Mouse (Mus musculus): Measurements from ENCODE around the gene Mtr. TPM values are rescaled to one million over a fixed set of nuclear protein-coding genes. Genes with fewer than 3 reads are reported as not detected.

Gene Mtr
- polyA plus RNA-seq, 1 experiment from 2014 or later, result 8.8 TPM

DNA sequence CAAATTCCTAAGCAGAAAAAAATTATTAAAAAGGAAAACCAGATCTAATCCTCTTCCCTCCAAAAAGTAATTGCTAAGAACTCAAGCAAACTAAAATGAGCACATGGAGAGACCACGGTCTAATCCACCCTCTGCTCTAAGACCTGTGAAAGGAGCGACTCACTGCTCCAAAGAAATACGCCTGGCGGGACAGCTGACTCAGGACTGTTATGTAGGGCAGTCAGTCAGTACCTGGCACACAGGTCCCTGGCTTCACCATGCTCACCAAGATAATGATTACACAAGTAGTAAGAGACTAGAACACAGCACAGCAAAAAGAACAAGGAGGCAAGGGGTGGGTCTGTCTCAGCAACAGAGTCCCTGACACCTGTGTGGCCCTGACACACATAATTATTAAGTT lies 29.7 kb downstream of the Mtr start:
- H3K36me3 ChIP-seq, result peaks cover 9% of the 10 kb centered on the region; the same call in 1 of the 2 replicates
- no peaks in the 10 kb centered on the region for H3K27me3 ChIP-seq (replicated peaks)
- no peak overlapping the region for H3K4me2 ChIP-seq (replicated peaks)
- H3K4me3 ChIP-seq (replicated peaks), result no peak overlapping the region
- 83% methylated on average over 4 of the region's 4 CpGs for WGBS
- ATAC-seq, result no peak
- H3K9me3 ChIP-seq, result no peaks in the 10 kb centered on the region
- no peak overlapping the region for H3K9ac ChIP-seq
- no peak overlapping the region for H3K27ac ChIP-seq
- no peaks in the 10 kb centered on the region for H3K4me1 ChIP-seq (replicated peaks)

GRCm38 (mm10) chr13:12227606-12228005 lies 30.3 kb downstream of the Mtr start:
- H3K4me2 ChIP-seq (replicated peaks), result no peak overlapping the region
- H3K27ac ChIP-seq, result no peak overlapping the region
- 68% methylated on average over 5 of the region's 5 CpGs for WGBS
- no peaks in the 10 kb centered on the region for H3K27me3 ChIP-seq (replicated peaks)
- no peak overlapping the region for H3K4me3 ChIP-seq (replicated peaks)
- H3K9me3 ChIP-seq, result no peaks in the 10 kb centered on the region
- no peak overlapping the region for H3K9ac ChIP-seq
- no peak for ATAC-seq
- H3K4me1 ChIP-seq (replicated peaks), result no peaks in the 10 kb centered on the region
- H3K36me3 ChIP-seq, result peaks cover 9% of the 10 kb centered on the region; the same call in 1 of the 2 replicates

DNA sequence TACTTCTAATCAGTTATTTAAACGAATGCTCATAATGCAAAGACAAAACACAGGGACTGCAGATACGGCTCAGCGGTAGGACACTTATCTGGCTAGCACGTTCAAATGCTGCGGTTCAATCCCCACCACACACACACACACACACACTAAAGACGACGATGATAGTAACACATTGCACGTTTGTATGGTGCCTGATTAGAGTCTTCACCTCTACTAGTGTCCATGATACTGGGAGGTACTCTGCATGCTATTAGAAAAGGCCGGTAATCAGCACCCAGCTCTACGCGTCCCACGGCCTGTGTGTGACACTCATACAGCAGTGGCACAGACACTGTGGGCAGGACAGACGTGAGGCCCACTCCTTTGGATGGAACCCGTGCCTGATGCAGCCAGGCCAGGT lies 39.3 kb downstream of the Mtr start:
- no peaks in the 10 kb centered on the region for H3K4me1 ChIP-seq (replicated peaks)
- 0 out of 2 replicates have a peak, but pooled peaks cover 5% of the 10 kb centered on the region for H3K36me3 ChIP-seq
- WGBS, result 94% methylated on average over 14 of the region's 14 CpGs
- H3K9ac ChIP-seq, result no peak overlapping the region
- H3K9me3 ChIP-seq, result no peaks in the 10 kb centered on the region
- H3K27me3 ChIP-seq (replicated peaks), result no peaks in the 10 kb centered on the region
- H3K4me3 ChIP-seq (replicated peaks), result no peak overlapping the region
- no peak overlapping the region for H3K27ac ChIP-seq
- no peak for ATAC-seq
- no peak overlapping the region for H3K4me2 ChIP-seq (replicated peaks)

GRCm38 (mm10) chr13:12214922-12215321 lies 43.0 kb downstream of the Mtr start:
- Histone ChIP-seq H3K9ac (no peak overlapping the region), H3K27me3 (replicated peaks) (no peaks in the 10 kb centered on the region), H3K4me3 (replicated peaks) (no peak overlapping the region), H3K4me2 (replicated peaks) (no peak overlapping the region), H3K27ac (no peak overlapping the region), H3K36me3 (peaks cover 7% of the 10 kb centered on the region; the same call in 1 of the 2 replicates), H3K9me3 (no peaks in the 10 kb centered on the region), H3K4me1 (replicated peaks) (no peaks in the 10 kb centered on the region)
- no peak for ATAC-seq
- WGBS, result 85% methylated on average over 5 of the region's 5 CpGs

- ATAC-seq, result no peak
- no peaks in the 10 kb centered on the region for H3K9me3 ChIP-seq
- no peak overlapping the region for H3K9ac ChIP-seq
- 79% methylated on average over 2 of the region's 2 CpGs for WGBS
- peaks cover 10% of the 10 kb centered on the region; the same call in 1 of the 2 replicates for H3K36me3 ChIP-seq
- H3K4me1 ChIP-seq (replicated peaks), result no peaks in the 10 kb centered on the region
- H3K4me2 ChIP-seq (replicated peaks), result no peak overlapping the region
- H3K4me3 ChIP-seq (replicated peaks), result no peak overlapping the region
- no peak overlapping the region for H3K27ac ChIP-seq
- H3K27me3 ChIP-seq (replicated peaks), result no peaks in the 10 kb centered on the region
These were observed 46.9 kb downstream of the Mtr start for GRCm38 (mm10) chr13:12211058-12211457.

- 83% methylated on average over 10 of the region's 10 CpGs for WGBS
- H3K36me3 ChIP-seq, result peaks cover 10% of the 10 kb centered on the region; the same call in 1 of the 2 replicates
- H3K9me3 ChIP-seq, result no peaks in the 10 kb centered on the region
- H3K27me3 ChIP-seq (replicated peaks), result no peaks in the 10 kb centered on the region
- H3K4me2 ChIP-seq (replicated peaks), result no peak overlapping the region
- H3K4me3 ChIP-seq (replicated peaks), result no peak overlapping the region
- no peak overlapping the region for H3K9ac ChIP-seq
- H3K27ac ChIP-seq, result no peak overlapping the region
- H3K4me1 ChIP-seq (replicated peaks), result no peaks in the 10 kb centered on the region
- peak; percentile 39; the same call in 1 of the 2 replicates for ATAC-seq
These were observed 47.7 kb downstream of the Mtr start for GRCm38 (mm10) chr13:12210023-12210762.

GRCm38 (mm10) chr13:12200372-12200771 lies 57.5 kb downstream of the Mtr start:
- no peak overlapping the region for H3K9ac ChIP-seq
- no peak overlapping the region for H3K27ac ChIP-seq
- no peaks in the 10 kb centered on the region for H3K4me1 ChIP-seq (replicated peaks)
- no peak overlapping the region for H3K4me2 ChIP-seq (replicated peaks)
- H3K36me3 ChIP-seq, result 0 out of 2 replicates have a peak, but pooled peaks cover 7% of the 10 kb centered on the region
- no peaks in the 10 kb centered on the region for H3K27me3 ChIP-seq (replicated peaks)
- H3K4me3 ChIP-seq (replicated peaks), result no peak overlapping the region
- 82% methylated on average over 5 of the region's 5 CpGs for WGBS
- H3K9me3 ChIP-seq, result no peaks in the 10 kb centered on the region
- ATAC-seq, result no peak

GRCm38 (mm10) chr13:12198486-12198885 lies 59.4 kb downstream of the Mtr start:
- WGBS, result 74% methylated on average over 2 of the region's 2 CpGs
- ATAC-seq, result no peak
- H3K4me2 ChIP-seq (replicated peaks), result no peak overlapping the region
- H3K4me1 ChIP-seq (replicated peaks), result no peaks in the 10 kb centered on the region
- no peaks in the 10 kb centered on the region for H3K27me3 ChIP-seq (replicated peaks)
- no peaks in the 10 kb centered on the region for H3K9me3 ChIP-seq
- H3K9ac ChIP-seq, result no peak overlapping the region
- H3K4me3 ChIP-seq (replicated peaks), result no peak overlapping the region
- no peak overlapping the region for H3K27ac ChIP-seq
- H3K36me3 ChIP-seq, result 0 out of 2 replicates have a peak, but pooled peaks cover 10% of the 10 kb centered on the region

DNA sequence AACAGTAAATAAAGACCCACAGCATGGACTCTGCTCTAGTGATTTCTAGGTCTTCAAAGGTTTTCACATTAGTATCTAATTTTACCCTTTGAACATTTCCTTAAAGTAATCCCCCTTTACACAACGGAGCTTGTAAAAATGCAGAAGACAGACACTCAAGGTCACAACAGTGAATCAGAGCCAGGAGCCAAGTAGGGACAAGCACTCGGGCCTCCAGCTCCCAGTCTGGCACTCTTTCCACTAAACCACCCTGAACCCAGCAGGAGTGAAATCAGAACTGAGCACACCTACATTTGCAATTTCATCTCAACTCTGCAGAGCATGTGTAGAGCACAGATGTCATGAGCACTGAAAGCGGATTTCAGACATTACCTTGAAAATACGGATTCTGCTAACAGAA lies 61.1 kb downstream of the Mtr start:
- H3K4me3 ChIP-seq (replicated peaks), result no peak overlapping the region
- no peak overlapping the region for H3K4me2 ChIP-seq (replicated peaks)
- H3K9me3 ChIP-seq, result no peaks in the 10 kb centered on the region
- H3K27ac ChIP-seq, result no peak overlapping the region
- WGBS, result 89% methylated on average over 4 of the region's 4 CpGs
- H3K36me3 ChIP-seq, result 0 out of 2 replicates have a peak, but pooled peaks cover 10% of the 10 kb centered on the region
- no peaks in the 10 kb centered on the region for H3K4me1 ChIP-seq (replicated peaks)
- no peak overlapping the region for H3K9ac ChIP-seq
- no peaks in the 10 kb centered on the region for H3K27me3 ChIP-seq (replicated peaks)
- ATAC-seq, result no peak

DNA sequence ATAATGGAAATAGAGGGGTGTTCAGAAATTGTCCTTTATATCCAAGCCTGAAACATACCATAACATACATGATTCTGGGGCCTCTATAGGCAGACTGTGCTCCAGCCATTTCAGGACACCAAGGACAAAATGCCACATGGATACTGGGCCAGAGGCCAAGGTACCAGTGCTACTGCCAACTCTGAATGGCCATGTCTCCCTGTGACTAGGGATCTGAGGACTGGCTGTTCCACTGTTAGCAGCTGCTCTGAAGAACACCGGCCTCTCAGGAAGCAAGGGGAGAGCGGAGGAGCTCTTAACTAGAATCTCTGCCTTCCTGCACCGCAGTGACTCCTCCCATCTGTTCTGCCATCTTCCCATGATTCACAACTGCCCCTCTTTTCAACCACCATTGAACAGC lies 61.9 kb downstream of the Mtr start:
- H3K4me1 ChIP-seq (replicated peaks), result no peaks in the 10 kb centered on the region
- no peak overlapping the region for H3K4me3 ChIP-seq (replicated peaks)
- no peak overlapping the region for H3K9ac ChIP-seq
- H3K4me2 ChIP-seq (replicated peaks), result no peak overlapping the region
- no peaks in the 10 kb centered on the region for H3K9me3 ChIP-seq
- no peak for ATAC-seq
- 0 out of 2 replicates have a peak, but pooled peaks cover 10% of the 10 kb centered on the region for H3K36me3 ChIP-seq
- no peaks in the 10 kb centered on the region for H3K27me3 ChIP-seq (replicated peaks)
- H3K27ac ChIP-seq, result no peak overlapping the region
- 93% methylated on average over 3 of the region's 3 CpGs for WGBS

GRCm38 (mm10) chr13:12194942-12195662 lies 62.8 kb downstream of the Mtr start:
- no peak overlapping the region for H3K4me3 ChIP-seq (replicated peaks)
- H3K4me1 ChIP-seq (replicated peaks), result no peaks in the 10 kb centered on the region
- 83% methylated on average over 12 of the region's 12 CpGs for WGBS
- H3K27ac ChIP-seq, result no peak overlapping the region
- H3K4me2 ChIP-seq (replicated peaks), result no peak overlapping the region
- no peak overlapping the region for H3K9ac ChIP-seq
- H3K27me3 ChIP-seq (replicated peaks), result no peaks in the 10 kb centered on the region
- H3K36me3 ChIP-seq, result 0 out of 2 replicates have a peak, but pooled peaks cover 10% of the 10 kb centered on the region
- no peak for ATAC-seq
- H3K9me3 ChIP-seq, result no peaks in the 10 kb centered on the region

GRCm38 (mm10) chr13:12189219-12189618 lies 68.7 kb downstream of the Mtr start:
- no peak for ATAC-seq
- Histone ChIP-seq H3K27ac (no peak overlapping the region), H3K27me3 (replicated peaks) (no peaks in the 10 kb centered on the region), H3K9ac (no peak overlapping the region), H3K36me3 (peaks cover 5% of the 10 kb centered on the region; the same call in 1 of the 2 replicates), H3K4me2 (replicated peaks) (no peak overlapping the region), H3K9me3 (no peaks in the 10 kb centered on the region), H3K4me3 (replicated peaks) (no peak overlapping the region), H3K4me1 (replicated peaks) (no peaks in the 10 kb centered on the region)
- 94% methylated on average over 11 of the region's 11 CpGs for WGBS

Measured in intestine, embryonic 15.5 days (tissue).